30 mouse cellular contexts compared by ENCODE assay signal in the genomic region with DNA sequence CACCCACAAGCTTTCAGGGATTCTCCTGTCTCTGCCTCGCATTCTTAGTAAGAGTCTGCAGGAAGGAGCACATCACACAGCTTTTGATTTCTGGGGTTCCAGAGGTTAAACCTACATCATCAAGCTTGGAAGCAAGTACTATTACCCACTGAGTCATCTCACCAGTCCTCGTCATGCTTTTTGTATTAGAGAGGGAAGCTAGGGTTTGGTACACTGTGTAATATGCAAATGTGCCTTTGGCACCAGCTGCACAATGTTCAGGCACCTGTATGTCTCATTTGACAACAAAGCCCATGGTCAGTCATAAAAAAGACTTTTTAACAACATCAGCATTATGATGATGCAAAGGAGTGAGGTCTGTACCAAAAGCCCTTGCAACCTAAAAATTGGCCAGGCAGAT. TPM values are rescaled to one million over a fixed set of nuclear protein-coding genes. Genes with fewer than 3 reads are reported as not detected.
"Had no signal": no experiment of that assay in that cellular context is flagged by ENCODE, and none has a peak within 500 bp of the region (broad histone marks: within the 10 kb centered on the region; RNA-seq: fewer than 3 reads in every experiment).

No protein-coding gene starts in this region.

- H3K4me1 ChIP-seq: limb, embryonic 10.5 days; limb, embryonic 12.5 days; limb, embryonic 13.5 days; limb, embryonic 15.5 days; liver, embryonic 12.5 days; liver, embryonic 13.5 days; liver, embryonic 15.5 days; lung, embryonic 15.5 days; megakaryocyte, embryonic 14.5 days; midbrain, embryonic 10.5 days; midbrain, embryonic 12.5 days; midbrain, embryonic 13.5 days; midbrain, embryonic 15.5 days; neural tube, embryonic 12.5 days had no signal

- H3K36me3 ChIP-seq: limb, embryonic 10.5 days; limb, embryonic 12.5 days; limb, embryonic 13.5 days; limb, embryonic 15.5 days; liver, embryonic 13.5 days; lung, embryonic 15.5 days; midbrain, embryonic 12.5 days; midbrain, embryonic 13.5 days; midbrain, embryonic 15.5 days; neural tube, embryonic 12.5 days had no signal

- H3K27me3 ChIP-seq: limb, embryonic 12.5 days; limb, embryonic 13.5 days; limb, embryonic 15.5 days; liver, embryonic 12.5 days; liver, embryonic 13.5 days; liver, embryonic 15.5 days; lung, embryonic 15.5 days; midbrain, embryonic 12.5 days; midbrain, embryonic 13.5 days; midbrain, embryonic 15.5 days; neural tube, embryonic 12.5 days had no signal

- H3K4me2 ChIP-seq: limb, embryonic 12.5 days; limb, embryonic 13.5 days; limb, embryonic 15.5 days; liver, embryonic 11.5 days; liver, embryonic 12.5 days; liver, embryonic 13.5 days; liver, embryonic 15.5 days; lung, embryonic 14.5 days; lung, embryonic 15.5 days; midbrain, embryonic 11.5 days; midbrain, embryonic 12.5 days; midbrain, embryonic 13.5 days; midbrain, embryonic 15.5 days; neural tube, embryonic 12.5 days had no signal

- H3K9ac ChIP-seq: limb, embryonic 12.5 days; limb, embryonic 13.5 days; limb, embryonic 15.5 days; liver, embryonic 12.5 days; liver, embryonic 13.5 days; liver, embryonic 14.5 days; liver, embryonic 15.5 days; liver, postnatal 0 days; lung, embryonic 14.5 days; lung, embryonic 15.5 days; midbrain, embryonic 12.5 days; midbrain, embryonic 13.5 days; midbrain, embryonic 15.5 days; neural tube, embryonic 12.5 days had no signal

- H3K27ac ChIP-seq: limb, embryonic 10.5 days; limb, embryonic 12.5 days; limb, embryonic 13.5 days; limb, embryonic 15.5 days; liver, embryonic 12.5 days; liver, embryonic 13.5 days; liver, embryonic 14.5 days; liver, embryonic 15.5 days; lung, embryonic 15.5 days; macrophage; midbrain, embryonic 10.5 days; midbrain, embryonic 12.5 days; midbrain, embryonic 13.5 days; midbrain, embryonic 15.5 days; neural tube, embryonic 12.5 days had no signal

- H3K9me3 ChIP-seq: limb, embryonic 10.5 days; limb, embryonic 15.5 days; liver, embryonic 12.5 days; liver, embryonic 13.5 days; liver, embryonic 15.5 days; lung, embryonic 15.5 days; midbrain, embryonic 10.5 days; midbrain, embryonic 12.5 days; midbrain, embryonic 13.5 days; midbrain, embryonic 15.5 days; neural tube, embryonic 12.5 days had no signal

- H3K4me3 ChIP-seq: limb, embryonic 10.5 days; limb, embryonic 12.5 days; limb, embryonic 13.5 days; limb, embryonic 15.5 days; liver, embryonic 12.5 days; liver, embryonic 13.5 days; liver, embryonic 15.5 days; lung, embryonic 15.5 days; megakaryocyte, embryonic 14.5 days; midbrain, embryonic 10.5 days; midbrain, embryonic 12.5 days; midbrain, embryonic 13.5 days; midbrain, embryonic 15.5 days; myocyte; neural tube, embryonic 12.5 days had no signal

- DNase-seq: left cerebral cortex, postnatal 4 days; liver, embryonic 13.5 days; liver, postnatal 0 days; lung, adult 18-20 months; lung, adult 2 months; lung, embryonic 14.5 days; lung, postnatal 10 days; lung, postnatal 14 days; lung, postnatal 36 days; lung, postnatal 4 days; midbrain, embryonic 14.5 days had no signal

RNA-seq across cellular contexts. Expression of a gene that starts 25.2 kb away (rescaled TPM):
- total RNA-seq: megakaryocyte, adult 5-6 weeks had no signal
